Mouse (Mus musculus) activated CD4-positive, CD25-positive, alpha-beta regulatory T cell, adult 4 months (primary cell): ENCODE measurements around the gene Lsm4. TPM values are rescaled to one million over a fixed set of nuclear protein-coding genes. Genes with fewer than 3 reads are reported as not detected.

Source experiments
- ATAC-seq: one replicate; pipeline ENCODE4 v1.8.0; 2017
- polyA plus RNA-seq, 2 experiments: library from polyadenylated mRNA; unstranded; fragments of 100-300 nt; shearing (Covaris generic); gene quantifications; one replicate each; pipeline ENCODE4 v1.2.1; 2017

Lsm4 gene
- polyA plus RNA-seq, 2 experiments from 2014 or later: 115 to 120 TPM

DNA sequence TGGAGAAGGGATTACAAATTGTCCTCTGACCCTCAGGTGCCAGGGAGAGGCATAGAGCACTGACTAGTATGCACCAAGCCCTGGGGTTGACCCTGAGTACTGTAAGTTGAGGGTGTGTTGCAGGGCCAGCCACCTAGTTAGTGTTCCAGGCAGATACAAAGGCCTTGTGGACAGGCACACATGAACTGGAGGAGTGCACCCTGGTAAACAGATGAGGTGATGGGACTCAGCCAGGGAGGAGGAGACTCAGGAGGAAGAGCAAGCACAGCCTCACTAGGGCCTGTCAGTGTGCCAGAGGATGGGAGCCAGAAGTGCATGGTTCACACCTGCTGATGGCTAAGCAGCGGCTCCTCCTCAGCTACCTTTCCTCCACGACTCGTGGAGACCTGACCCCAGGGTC is 7.0 kb downstream of the Lsm4 start:
- no peak for ATAC-seq

DNA sequence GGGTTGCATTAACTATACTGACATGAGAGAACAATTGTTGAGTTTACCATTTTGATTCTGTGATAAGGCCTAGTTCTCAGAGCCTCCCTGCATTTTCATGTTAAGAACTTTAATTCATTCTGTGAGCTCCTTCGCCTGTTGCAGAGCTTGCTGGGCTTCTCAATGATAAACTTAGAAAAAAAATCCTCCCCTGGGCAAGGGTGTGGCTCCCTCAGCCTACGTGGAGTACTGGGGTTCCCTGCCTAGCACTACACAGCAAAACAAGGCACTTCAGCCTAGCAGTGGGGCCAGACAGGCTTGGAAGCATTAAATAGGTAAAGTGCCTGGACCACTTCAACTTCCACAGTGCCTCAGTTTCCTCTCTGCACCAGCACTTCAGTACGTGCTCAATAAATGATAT is 8.4 kb downstream of the Lsm4 start:
- ATAC-seq: no peak

GRCm38 (mm10) chr8:70682193-70682592 is 9.1 kb downstream of the Lsm4 start:
- ATAC-seq: no peak

GRCm38 (mm10) chr8:70682692-70683091 is 9.6 kb downstream of the Lsm4 start:
- ATAC-seq: no peak

GRCm38 (mm10) chr8:70684291-70684690 is 11.2 kb downstream of the Lsm4 start:
- ATAC-seq: peak; percentile 98

DNA sequence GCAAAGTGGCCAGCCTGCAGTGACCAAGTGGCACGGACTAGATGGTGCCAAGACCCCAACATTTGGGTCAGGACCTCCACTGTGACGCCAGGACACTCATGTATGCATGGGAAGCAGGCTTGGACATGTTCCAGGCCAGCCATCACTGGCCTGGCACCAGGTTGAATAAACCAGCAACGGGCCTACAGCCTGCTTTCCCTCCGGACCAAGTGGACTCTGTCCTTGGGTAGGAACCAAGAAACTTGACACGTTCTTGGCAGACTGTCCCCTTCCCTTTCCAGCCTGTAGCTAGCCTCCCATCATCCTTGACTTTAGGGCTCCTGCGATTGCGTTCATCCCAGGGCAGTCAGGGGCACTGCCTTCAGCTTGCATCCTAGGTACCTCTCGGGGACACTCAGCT is 14.5 kb downstream of the Lsm4 start:
- ATAC-seq: no peak

GRCm38 (mm10) chr8:70688136-70688535 is 15.1 kb downstream of the Lsm4 start:
- ATAC-seq: no peak

DNA sequence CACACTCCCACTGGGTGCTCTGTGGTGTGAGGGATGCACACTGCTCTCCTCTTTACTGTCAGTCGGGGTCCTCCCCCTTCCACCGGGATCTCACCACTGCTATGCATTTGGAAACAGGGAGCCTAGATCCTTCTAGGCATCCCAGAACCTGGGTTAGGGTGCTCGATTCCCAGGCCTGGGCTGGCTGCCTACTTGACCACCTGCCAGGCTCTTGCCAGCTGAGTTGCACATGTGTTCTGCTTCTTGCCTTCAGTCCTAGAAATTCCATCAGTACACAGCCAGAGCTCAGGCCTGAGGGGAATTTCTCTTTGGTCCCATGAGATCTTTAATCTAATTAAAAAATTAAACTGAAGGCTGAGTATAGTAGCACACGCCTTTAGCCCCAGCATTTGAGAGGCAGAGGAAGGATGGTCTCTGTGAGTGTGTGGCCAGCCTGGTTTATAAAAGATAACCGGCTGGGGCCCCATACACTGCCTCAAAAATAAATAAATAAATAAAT is 16.9 kb downstream of the Lsm4 start:
- no peak for ATAC-seq

DNA sequence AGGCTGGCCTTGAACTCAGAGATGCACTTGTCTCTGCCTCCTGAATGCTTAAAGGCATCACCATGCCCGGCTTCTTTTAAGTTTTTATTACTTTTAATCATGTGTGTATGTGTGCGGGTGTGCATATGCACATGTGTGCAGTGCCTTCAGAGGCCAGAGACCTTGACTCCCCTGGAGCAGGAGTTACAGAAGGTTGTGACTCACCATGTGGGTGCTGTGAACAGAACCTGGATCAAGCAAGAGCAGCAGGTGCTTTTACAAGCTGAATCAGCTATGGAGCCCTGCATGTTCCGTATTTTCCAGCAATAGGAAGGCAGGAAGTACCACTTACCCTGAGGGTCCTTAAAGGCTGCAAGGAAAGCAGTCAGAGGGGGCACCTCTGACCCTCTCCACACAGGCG is 18.2 kb downstream of the Lsm4 start:
- no peak for ATAC-seq

GRCm38 (mm10) chr8:70691727-70692231 is 18.7 kb downstream of the Lsm4 start:
- no peak for ATAC-seq

GRCm38 (mm10) chr8:70693636-70694035 is 20.6 kb downstream of the Lsm4 start:
- no peak for ATAC-seq

DNA sequence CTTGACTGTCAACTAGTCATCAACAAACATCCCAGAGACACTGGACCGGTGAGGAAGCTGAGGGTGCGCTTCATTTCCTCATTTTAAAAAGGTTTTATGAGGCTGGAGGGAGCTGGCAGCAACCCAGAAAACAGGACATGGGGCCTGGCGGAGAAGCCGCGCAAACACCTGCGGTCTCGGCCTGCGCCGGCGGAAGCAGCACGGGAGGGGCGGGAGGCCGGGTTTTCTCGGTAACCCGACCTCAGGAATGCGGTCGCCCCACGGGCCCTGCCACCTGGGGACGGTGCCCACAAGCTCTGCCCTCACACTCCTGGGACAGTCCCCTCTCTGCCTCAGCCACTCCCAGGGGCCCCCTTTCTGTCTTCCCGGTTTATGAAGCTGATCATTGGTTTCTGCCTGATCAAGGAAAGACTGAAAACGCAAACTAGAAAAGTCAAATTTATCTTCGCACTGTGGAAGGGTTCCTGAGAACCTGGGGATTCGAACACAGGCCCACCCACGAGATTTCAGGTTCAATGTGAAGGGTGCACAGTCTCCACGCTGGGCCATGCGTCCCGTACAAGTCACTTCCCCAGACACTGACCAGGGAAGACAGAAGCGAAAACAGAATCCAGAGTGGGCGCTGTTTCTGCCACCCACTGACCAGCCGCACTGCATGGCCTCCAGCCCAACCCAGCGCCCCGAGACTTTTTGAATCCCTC is 22.4 kb downstream of the Lsm4 start:
- ATAC-seq: no peak

DNA sequence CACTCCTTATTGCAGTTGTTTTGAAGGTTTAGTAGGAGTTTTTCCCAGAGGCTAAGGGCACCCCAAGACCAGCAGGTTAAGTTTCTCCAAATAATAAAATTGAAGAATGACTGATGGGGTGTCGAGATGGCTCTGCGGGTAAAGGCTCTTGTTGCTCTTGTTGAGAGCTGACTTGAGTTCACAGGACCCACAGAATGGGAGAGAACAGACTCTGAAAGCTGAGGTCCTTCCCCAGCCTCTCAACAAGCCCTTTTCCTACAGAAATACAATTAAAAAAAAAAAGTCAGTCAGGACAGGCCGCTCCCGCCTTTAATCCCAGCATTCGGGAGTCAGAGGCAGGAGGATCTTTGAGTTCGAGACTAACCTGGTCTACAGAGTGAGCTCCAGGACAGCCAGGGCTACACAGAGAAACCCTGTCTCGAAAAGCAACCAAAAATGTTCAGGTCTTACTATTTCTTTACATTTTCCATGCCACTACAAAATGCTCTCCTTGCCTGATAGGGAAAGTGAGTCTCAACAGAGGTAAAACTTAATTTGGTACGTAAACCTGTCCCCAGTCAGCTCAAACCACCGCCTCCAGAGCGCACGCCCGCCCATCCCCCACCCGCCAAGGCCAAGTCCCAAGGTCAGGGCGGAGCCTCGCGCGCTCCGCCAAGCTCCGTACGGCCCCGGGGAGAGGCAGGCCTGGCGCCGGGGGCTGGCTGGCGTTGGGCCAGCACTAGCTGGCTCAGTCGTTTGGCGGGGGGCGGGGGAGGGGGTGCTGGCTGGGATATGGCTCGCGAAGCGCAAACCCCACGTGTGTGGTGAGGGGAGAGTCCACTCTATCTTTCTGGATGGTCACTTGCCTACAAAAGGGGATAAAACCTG is 23.2 kb downstream of the Lsm4 start:
- no peak for ATAC-seq

DNA sequence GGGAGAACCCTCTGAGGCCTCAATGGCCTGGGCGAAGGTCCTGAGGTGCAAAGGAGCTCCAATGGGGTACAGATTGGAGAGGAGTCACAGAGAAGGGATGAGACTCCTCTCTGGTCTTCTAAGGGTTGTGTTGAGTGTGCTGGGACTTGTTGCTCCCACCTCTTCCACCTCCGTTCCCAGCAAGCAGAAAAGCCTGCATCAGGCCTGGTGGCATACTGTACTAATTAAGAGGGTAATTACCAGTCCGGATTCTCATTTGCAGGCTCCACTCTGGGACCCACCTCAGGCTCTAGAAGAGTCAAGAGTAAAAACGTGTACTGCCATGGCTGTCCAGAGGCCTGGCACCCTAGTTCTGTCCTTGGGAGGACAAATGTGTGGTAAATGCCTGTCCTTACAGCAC is 23.9 kb downstream of the Lsm4 start:
- ATAC-seq: no peak

GRCm38 (mm10) chr8:70697366-70698250 is 24.6 kb downstream of the Lsm4 start:
- ATAC-seq: no peak

- peak; percentile 60 for ATAC-seq
These were observed 25.5 kb downstream of the Lsm4 start, which contains the start of gene Jund for GRCm38 (mm10) chr8:70698310-70699109. Gene Jund (plus strand): TSS chr8:70698949.

DNA sequence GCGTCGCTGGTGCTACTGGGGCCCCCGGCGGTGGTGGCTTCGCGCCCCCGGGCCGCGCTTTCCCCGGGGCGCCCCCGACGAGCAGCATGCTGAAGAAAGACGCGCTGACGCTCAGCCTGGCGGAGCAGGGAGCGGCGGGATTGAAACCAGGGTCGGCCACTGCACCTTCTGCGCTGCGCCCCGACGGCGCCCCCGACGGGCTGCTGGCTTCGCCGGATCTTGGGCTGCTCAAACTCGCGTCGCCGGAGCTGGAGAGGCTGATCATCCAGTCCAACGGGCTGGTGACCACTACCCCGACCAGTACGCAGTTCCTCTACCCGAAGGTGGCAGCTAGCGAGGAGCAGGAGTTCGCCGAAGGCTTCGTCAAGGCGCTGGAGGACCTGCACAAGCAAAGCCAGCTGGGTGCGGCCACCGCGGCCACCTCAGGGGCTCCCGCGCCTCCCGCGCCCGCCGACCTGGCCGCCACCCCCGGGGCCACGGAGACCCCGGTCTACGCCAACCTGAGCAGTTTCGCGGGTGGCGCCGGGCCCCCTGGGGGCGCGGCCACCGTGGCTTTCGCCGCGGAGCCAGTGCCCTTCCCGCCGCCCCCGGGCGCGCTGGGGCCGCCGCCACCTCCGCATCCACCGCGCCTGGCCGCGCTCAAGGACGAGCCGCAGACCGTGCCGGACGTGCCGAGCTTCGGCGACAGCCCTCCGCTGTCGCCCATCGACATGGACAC is 26.2 kb downstream of the Lsm4 start:
- ATAC-seq: peak; percentile 1

DNA sequence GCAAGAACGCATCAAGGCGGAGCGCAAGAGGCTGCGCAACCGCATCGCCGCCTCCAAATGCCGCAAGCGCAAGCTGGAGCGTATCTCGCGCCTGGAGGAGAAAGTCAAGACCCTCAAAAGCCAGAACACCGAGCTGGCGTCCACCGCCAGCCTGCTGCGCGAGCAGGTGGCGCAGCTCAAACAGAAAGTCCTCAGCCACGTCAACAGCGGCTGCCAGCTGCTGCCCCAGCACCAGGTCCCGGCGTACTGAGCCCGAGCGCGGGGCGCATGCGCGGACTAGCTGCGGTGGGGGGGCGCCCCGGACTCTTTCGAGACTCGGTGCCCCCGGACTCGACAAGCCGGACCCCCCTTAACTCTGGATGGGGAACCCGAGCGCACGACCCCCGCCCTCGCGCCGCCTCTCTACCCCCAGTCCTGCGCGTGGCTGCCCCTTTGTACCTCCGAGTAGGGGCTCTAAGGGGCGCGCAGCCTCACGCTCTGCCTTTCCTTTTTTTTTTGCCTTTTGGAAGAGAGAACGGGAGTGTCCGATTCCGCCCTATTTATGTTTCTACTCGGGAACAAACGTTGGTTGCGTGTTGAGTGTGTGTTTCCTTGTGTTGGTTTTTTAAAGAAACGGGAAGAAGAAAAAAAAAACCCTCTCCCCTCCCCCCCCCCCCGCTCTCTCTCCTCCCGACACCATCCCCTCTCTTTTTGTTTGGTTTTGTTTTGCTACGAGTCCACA is 26.9 kb downstream of the Lsm4 start:
- no peak for ATAC-seq

DNA sequence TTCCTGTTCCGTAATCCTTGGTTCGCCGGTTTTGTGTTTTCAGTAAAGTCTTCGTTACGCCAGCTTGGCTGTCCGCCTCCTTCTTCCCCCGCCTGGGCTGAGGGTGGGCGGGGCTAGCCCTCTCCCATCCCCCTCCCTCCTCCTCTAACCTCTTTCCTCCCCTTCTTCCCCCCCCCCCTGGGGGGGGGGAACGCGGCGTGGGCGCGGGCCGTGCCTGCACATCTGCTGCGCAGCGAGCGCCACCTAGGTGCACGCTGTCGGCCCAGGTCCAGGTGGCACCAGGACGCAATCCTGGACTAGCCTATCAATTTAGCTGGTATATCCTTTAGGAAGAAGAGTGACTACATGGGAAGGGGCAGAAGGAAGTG is 27.5 kb downstream of the Lsm4 start:
- ATAC-seq: peak; percentile 4
